Mouse (Mus musculus) stomach, postnatal 0 days (tissue): ENCODE data around the gene Npas4. TPM values are rescaled to one million over a fixed set of nuclear protein-coding genes. Genes with fewer than 3 reads are reported as not detected.

Source experiments
- ATAC-seq: fragments of 200-750 bp; cut with Nextera tagmentation; 2 replicates; pipeline ENCODE4 v1.8.0; 2017; ENCODE audit not compliant: low FRiP score, low TSS enrichment
- DNase-seq: peaks from one replicate; pipeline ENCODE4 v3.0.0-alpha.2; 2016; ENCODE audit warnings: low spot score
- H3K27ac ChIP-seq: fragments of 300-500 bp; sonication (generic); replicated peaks from 2 replicates; pipeline ENCODE4 v1.5.1; 2014; ENCODE audit warnings: mild to moderate bottlenecking, control low read depth
- H3K27me3 ChIP-seq: fragments of 300-500 bp; sonication (generic); 2 replicates; pipeline ENCODE4 v1.6.1; 2014; ENCODE audit warnings: low read length; ENCODE audit not compliant: control insufficient read depth, insufficient read depth
- H3K36me3 ChIP-seq: fragments of 300-500 bp; sonication (generic); 2 replicates; pipeline ENCODE4 v1.6.1; 2014; ENCODE audit warnings: low read length, mixed read lengths; ENCODE audit not compliant: control insufficient read depth, insufficient read depth
- H3K4me1 ChIP-seq: fragments of 300-500 bp; sonication (generic); replicated peaks from 2 replicates; pipeline ENCODE4 v1.6.1; 2014; ENCODE audit warnings: antibody characterized with exemption; ENCODE audit not compliant: control insufficient read depth, insufficient read depth
- H3K4me2 ChIP-seq: fragments of 300-500 bp; sonication (generic); replicated peaks from 2 replicates; pipeline ENCODE4 v1.6.1; 2014; ENCODE audit warnings: low read depth, mild to moderate bottlenecking, control low read depth, moderate library complexity
- H3K4me3 ChIP-seq: fragments of 300-500 bp; sonication (generic); 2 replicates; pipeline ENCODE4 v1.5.1; 2014; ENCODE audit warnings: low read depth, low read length, control low read depth
- H3K9ac ChIP-seq: fragments of 300-500 bp; sonication (generic); 2 replicates; pipeline ENCODE4 v1.6.1; 2014; ENCODE audit warnings: mild to moderate bottlenecking, low read length, control low read depth, mixed read lengths
- H3K9me3 ChIP-seq: fragments of 300-500 bp; sonication (generic); 2 replicates; pipeline ENCODE4 v1.6.1; 2016; ENCODE audit warnings: low read length; ENCODE audit not compliant: control insufficient read depth
- CTCF ChIP-seq: IDR thresholded peaks from 2 replicates; pipeline ENCODE4 v1.5.1; 2016; ENCODE audit warnings: antibody characterized with exemption, low read depth, mild to moderate bottlenecking, moderate library complexity
- EP300 ChIP-seq: optimal IDR thresholded peaks from 2 replicates; pipeline ENCODE3; 2016; ENCODE audit warnings: antibody characterized with exemption
- WGBS: fragments of 180-500 bp; shearing (Covaris S2); extraction: QIAGEN DNeasy Blood & Tissue Kit; methylation state at CpG from one replicate; pipeline ENCODE4 v1.1.7; 2014; 5-methylcytosine and 5-hydroxymethylcytosine counted together
- polyA plus RNA-seq: library from polyadenylated mRNA; unstranded; fragments of >200 nt; fragmentation: Nextera tagmentation; extraction: Ambion mirVana; gene quantifications from 2 replicates; pipeline ENCODE4 v1.2.1, GENCODE M21; 2015

Npas4 gene
- polyA plus RNA-seq, 1 experiment from 2014 or later, result 0.12 TPM

DNA sequence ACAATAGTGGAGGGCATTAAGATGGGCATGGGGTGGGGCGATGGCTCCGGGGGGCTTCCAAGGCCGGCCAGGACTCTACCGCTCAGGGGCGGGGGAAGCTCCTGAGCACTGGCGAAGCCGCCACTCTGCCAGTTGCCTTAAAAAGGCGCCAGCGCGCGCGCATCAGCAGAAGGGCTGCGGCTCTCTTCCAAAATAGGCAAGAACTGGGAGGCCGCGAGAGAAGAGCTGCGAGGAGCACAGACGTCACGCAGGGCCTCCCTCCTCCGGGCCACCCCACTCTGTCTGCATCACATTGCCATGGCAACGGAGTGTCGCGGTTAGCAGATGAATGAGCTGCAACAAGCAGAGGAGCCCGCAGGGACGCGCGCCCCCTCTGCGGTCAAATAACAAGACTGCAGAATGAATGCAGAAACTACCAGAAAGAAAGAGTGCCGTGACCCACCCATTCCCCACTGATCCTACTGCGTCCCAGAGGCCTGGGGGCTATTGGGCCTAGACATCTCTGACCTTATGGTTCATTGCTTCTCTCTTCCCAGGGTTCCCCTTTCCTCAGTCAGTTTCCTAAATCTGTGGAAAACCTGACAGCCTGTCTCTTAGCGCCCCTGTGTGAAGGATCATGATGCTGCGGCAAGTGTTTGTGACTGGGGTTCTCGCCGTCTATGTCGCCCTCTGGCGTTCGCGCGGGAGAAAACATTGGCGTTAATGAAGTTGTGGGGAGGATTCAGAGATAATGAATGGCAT, 11.7 kb upstream of the Npas4 start:
- peak overlapping the region; percentile 44 for H3K4me2 ChIP-seq
- no peaks in the 10 kb centered on the region for H3K27me3 ChIP-seq
- no peak overlapping the region for H3K9ac ChIP-seq
- no peaks in the 10 kb centered on the region for H3K36me3 ChIP-seq
- TF ChIP-seq EP300 (no peak), CTCF (peak; percentile 89)
- DNase-seq, result peak; percentile 76
- no peaks in the 10 kb centered on the region for H3K4me1 ChIP-seq
- WGBS, result under 1% methylated on average over 39 of the region's 39 CpGs
- peak; percentile 90 for ATAC-seq
- H3K9me3 ChIP-seq, result no peaks in the 10 kb centered on the region
- peak overlapping the region; percentile 78 for H3K27ac ChIP-seq
- peak overlapping the region; percentile 8; the same call in 1 of the 2 replicates for H3K4me3 ChIP-seq

GRCm38 (mm10) chr19:4999445-5000140, 9.5 kb upstream of the Npas4 start:
- no peaks in the 10 kb centered on the region for H3K9me3 ChIP-seq
- no peaks in the 10 kb centered on the region for H3K27me3 ChIP-seq
- no peak overlapping the region for H3K9ac ChIP-seq
- ATAC-seq, result no peak
- TF ChIP-seq CTCF, result no peak
- TF ChIP-seq EP300, result no peak
- DNase-seq, result no peak
- WGBS, result 53% methylated on average over 6 of the region's 6 CpGs
- H3K36me3 ChIP-seq, result no peaks in the 10 kb centered on the region
- peak overlapping the region; percentile 12 for H3K4me2 ChIP-seq
- no peaks in the 10 kb centered on the region for H3K4me1 ChIP-seq
- no peak overlapping the region for H3K4me3 ChIP-seq
- H3K27ac ChIP-seq, result no peak overlapping the region; the same call in 1 of the 2 replicates

GRCm38 (mm10) chr19:4994043-4994442, 3.9 kb upstream of the Npas4 start:
- no peak for ATAC-seq
- no peaks in the 10 kb centered on the region for H3K4me1 ChIP-seq
- no peak for DNase-seq
- TF ChIP-seq EP300 (no peak), CTCF (no peak)
- WGBS, result 62% methylated on average over 5 of the region's 5 CpGs
- no peak overlapping the region for H3K4me3 ChIP-seq
- no peaks in the 10 kb centered on the region for H3K36me3 ChIP-seq
- peaks cover 4% of the 10 kb centered on the region; the same call in 1 of the 2 replicates for H3K27me3 ChIP-seq
- no peaks in the 10 kb centered on the region for H3K9me3 ChIP-seq
- no peak overlapping the region for H3K4me2 ChIP-seq
- H3K9ac ChIP-seq, result no peak overlapping the region
- H3K27ac ChIP-seq, result no peak overlapping the region

DNA sequence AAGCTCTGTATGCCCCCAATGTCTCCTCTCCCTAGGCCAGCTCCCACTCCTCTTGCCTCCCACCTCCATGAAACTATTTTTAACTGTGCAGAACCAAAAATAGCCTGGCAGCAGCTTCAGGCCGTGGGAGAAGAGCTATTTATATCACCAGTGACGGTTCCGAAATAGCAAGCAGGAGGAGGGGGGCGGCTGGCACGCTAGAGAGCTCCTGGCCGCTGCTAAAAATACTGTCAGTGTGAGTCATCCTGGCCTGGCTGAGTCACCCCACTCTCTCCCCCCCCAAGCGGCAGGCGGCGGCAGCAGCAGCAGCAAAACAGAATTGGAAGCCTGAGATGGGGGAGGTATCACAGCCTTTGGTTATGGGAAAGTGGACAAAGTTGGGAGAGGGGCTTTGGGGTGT, 2.8 kb upstream of the Npas4 start:
- DNase-seq (peak; percentile 70), ATAC-seq (peak; percentile 82; the same call in 1 of the 2 replicates)
- Histone ChIP-seq H3K4me3 (no peak overlapping the region), H3K27ac (no peak overlapping the region), H3K36me3 (no peaks in the 10 kb centered on the region), H3K9me3 (no peaks in the 10 kb centered on the region), H3K4me2 (0 out of 2 replicates have a peak overlapping the region, but pooled peaks have one; percentile 11), H3K9ac (no peak overlapping the region), H3K27me3 (peaks cover 4% of the 10 kb centered on the region; the same call in 1 of the 2 replicates), H3K4me1 (no peaks in the 10 kb centered on the region)
- TF ChIP-seq CTCF, result peak; percentile 49
- TF ChIP-seq EP300, result peak; percentile 43
- WGBS, result 1% methylated on average over 8 of the region's 9 CpGs

- Histone ChIP-seq H3K4me2 (0 out of 2 replicates have a peak overlapping the region, but pooled peaks have one; percentile 11), H3K36me3 (no peaks in the 10 kb centered on the region), H3K4me1 (no peaks in the 10 kb centered on the region), H3K4me3 (no peak overlapping the region), H3K9ac (no peak overlapping the region), H3K27ac (no peak overlapping the region), H3K27me3 (peaks cover 4% of the 10 kb centered on the region; the same call in 1 of the 2 replicates), H3K9me3 (no peaks in the 10 kb centered on the region)
- no peak for TF ChIP-seq EP300
- ATAC-seq (no peak), DNase-seq (no peak)
- WGBS, result 10% methylated on average over 8 of the region's 8 CpGs
Observed at GRCm38 (mm10) chr19:4992371-4992770, 2.3 kb upstream of the Npas4 start.

GRCm38 (mm10) chr19:4990716-4991115, 600 bp upstream of the Npas4 start:
- no peaks in the 10 kb centered on the region for H3K9me3 ChIP-seq
- H3K27ac ChIP-seq, result no peak overlapping the region
- DNase-seq (no peak), ATAC-seq (no peak)
- no peaks in the 10 kb centered on the region for H3K36me3 ChIP-seq
- H3K27me3 ChIP-seq, result peaks cover 4% of the 10 kb centered on the region; the same call in 1 of the 2 replicates
- no peak overlapping the region; the same call in 1 of the 2 replicates for H3K4me2 ChIP-seq
- no peaks in the 10 kb centered on the region for H3K4me1 ChIP-seq
- no peak overlapping the region for H3K4me3 ChIP-seq
- TF ChIP-seq EP300, result no peak
- TF ChIP-seq CTCF, result no peak
- H3K9ac ChIP-seq, result no peak overlapping the region
- 3% methylated on average over 22 of the region's 22 CpGs for WGBS
